Comparison of ENCODE assay signal across 8 mouse cellular contexts in genomic region chr3:52140162-52140561, GRCm38 (mm10). TPM values are rescaled to one million over a fixed set of nuclear protein-coding genes. Genes with fewer than 3 reads are reported as not detected.
DNase-seq lines count a peak whose midpoint lies in the region; ATAC-seq and TF ChIP-seq lines count a peak whose summit lies in the region.

No protein-coding gene starts in this region.

- no peaks in the 10 kb centered on the region for H3K4me1 ChIP-seq in intestine, embryonic 15.5 days (replicated peaks)
- H3K4me1 ChIP-seq in intestine, postnatal 0 days (replicated peaks; ENCODE audit: control insufficient read depth, insufficient read depth, low read length) = no peaks in the 10 kb centered on the region
- no peaks in the 10 kb centered on the region for H3K4me1 ChIP-seq in kidney, embryonic 16.5 days (ENCODE audit: insufficient read depth, low read length)

- no peaks in the 10 kb centered on the region for H3K27me3 ChIP-seq in intestine, embryonic 15.5 days (replicated peaks)
- H3K27me3 ChIP-seq in intestine, postnatal 0 days (replicated peaks; ENCODE audit: control insufficient read depth, insufficient read depth, low read length) = no peaks in the 10 kb centered on the region
- no peaks in the 10 kb centered on the region for H3K27me3 ChIP-seq in kidney, embryonic 16.5 days (ENCODE audit: insufficient read depth, low read length)

- ATAC-seq in intestine, embryonic 15.5 days = peak; percentile 73
- ATAC-seq in intestine, postnatal 0 days = no peak
- no peak for ATAC-seq in kidney, embryonic 16.5 days (ENCODE audit: low FRiP score, low TSS enrichment)

- 57% methylated on average over 16 of the region's 16 CpGs for WGBS in intestine, embryonic 15.5 days
- WGBS in intestine, postnatal 0 days = 42% methylated on average over 16 of the region's 16 CpGs
- 57% methylated on average over 16 of the region's 16 CpGs for whole genome bisulfite sequencing in kidney, embryonic 16.5 days

- no peak overlapping the region for H3K27ac ChIP-seq in intestine, embryonic 15.5 days
- no peak overlapping the region for H3K27ac ChIP-seq in intestine, postnatal 0 days (ENCODE audit: low read depth, low read length)
- H3K27ac ChIP-seq in kidney, embryonic 16.5 days (ENCODE audit: low read length) = no peak overlapping the region

- no peak overlapping the region for H3K4me3 ChIP-seq in intestine, embryonic 15.5 days (replicated peaks)
- no peak overlapping the region for H3K4me3 ChIP-seq in intestine, postnatal 0 days (ENCODE audit: low read depth, low read length)
- H3K4me3 ChIP-seq in kidney, embryonic 16.5 days (ENCODE audit: low read length) = no peak overlapping the region

- H3K9ac ChIP-seq in intestine, embryonic 15.5 days = no peak overlapping the region
- H3K9ac ChIP-seq in intestine, postnatal 0 days (ENCODE audit: low read depth, low read length) = no peak overlapping the region
- no peak overlapping the region for H3K9ac ChIP-seq in kidney, embryonic 16.5 days (replicated peaks; ENCODE audit: low read length)

- TF ChIP-seq CTCF in intestine, postnatal 0 days (IDR thresholded peaks at IDR 0.05; ENCODE audit: low read depth) = no peak

- H3K36me3 ChIP-seq in intestine, embryonic 15.5 days = no peaks in the 10 kb centered on the region
- no peaks in the 10 kb centered on the region for H3K36me3 ChIP-seq in intestine, postnatal 0 days (ENCODE audit: control insufficient read depth, insufficient read depth)
- no peaks in the 10 kb centered on the region for H3K36me3 ChIP-seq in kidney, embryonic 16.5 days (ENCODE audit: insufficient read depth, low read length)

- H3K9me3 ChIP-seq in intestine, embryonic 15.5 days = no peaks in the 10 kb centered on the region
- H3K9me3 ChIP-seq in intestine, postnatal 0 days (ENCODE audit: control insufficient read depth) = no peaks in the 10 kb centered on the region
- no peaks in the 10 kb centered on the region; the same call in 1 of the 2 replicates for H3K9me3 ChIP-seq in kidney, embryonic 16.5 days (ENCODE audit: low read length)

- H3K4me2 ChIP-seq in intestine, embryonic 15.5 days (replicated peaks) = no peak overlapping the region
- no peak overlapping the region for H3K4me2 ChIP-seq in intestine, postnatal 0 days (replicated peaks; ENCODE audit: low read depth)
- no peak overlapping the region for H3K4me2 ChIP-seq in kidney, embryonic 16.5 days (replicated peaks; ENCODE audit: low read depth, low read length)

- DNase-seq in adrenal gland, postnatal 14 days = peak; percentile 84
- DNase-seq in frontal cortex, postnatal 25 days (ENCODE audit: low spot score in 2 of 2) = peak; percentile 22 to 35
- peak; percentile 69 to 79 for DNase-seq in left cerebral cortex, adult 9 months (ENCODE audit: low spot score in 2 of 2)
- DNase-seq in right cerebral cortex, adult 18-20 months = peak; percentile 87
- no peak for DNase-seq in yolk sac, embryonic 10.5 days (ENCODE audit: low spot score)

RNA-seq across cellular contexts. Expression of gene Maml3, which starts 35.3 kb away (rescaled TPM):
- polyA plus RNA-seq in intestine, embryonic 15.5 days (2015; fragmentation: Nextera tagmentation; extraction: Ambion mirVana) = 4.1 and 4.9 TPM in 2 replicates
- polyA plus RNA-seq in intestine, postnatal 0 days (2015; fragmentation: Nextera tagmentation; extraction: Ambion mirVana) = 2.0 and 2.1 TPM in 2 replicates
- total RNA-seq in adrenal gland, postnatal 14 days (2021) = 8.8 and 10.2 TPM in 2 replicates
- 6.7 and 8.1 TPM in 2 replicates for polyA plus RNA-seq in kidney, embryonic 16.5 days (2015; fragmentation: Nextera tagmentation; extraction: Ambion mirVana)
